Mouse (Mus musculus): ENCODE measurements around the gene Nphp3. TPM values are rescaled to one million over a fixed set of nuclear protein-coding genes. Genes with fewer than 3 reads are reported as not detected.

Nphp3 gene
- polyA plus RNA-seq, 1 experiment from 2014 or later: 5.0 TPM

GRCm38 (mm10) chr9:104029861-104030260 lies 27.5 kb downstream of the Nphp3 start:
- Histone ChIP-seq H3K9me3 (ENCODE audit: control insufficient read depth, low read length) (no peaks in the 10 kb centered on the region), H3K9ac (replicated peaks; ENCODE audit: low read depth, low read length) (no peak overlapping the region), H3K36me3 (ENCODE audit: control insufficient read depth, insufficient read depth, low read length) (no peaks in the 10 kb centered on the region; the same call in none of the 2 replicates), H3K27ac (ENCODE audit: low read depth, low read length) (no peak overlapping the region), H3K4me2 (ENCODE audit: low read depth, low read length) (no peak overlapping the region), H3K4me3 (ENCODE audit: low read depth, low read length) (no peak overlapping the region), H3K27me3 (ENCODE audit: control insufficient read depth, insufficient read depth, low read length) (no peaks in the 10 kb centered on the region), H3K4me1 (ENCODE audit: control insufficient read depth, insufficient read depth, low read length) (no peaks in the 10 kb centered on the region)
- WGBS: 89% methylated on average over 11 of the region's 11 CpGs
- no peak for ATAC-seq (ENCODE audit: low read depth)

- H3K27me3 ChIP-seq (ENCODE audit: control insufficient read depth, insufficient read depth, low read length): no peaks in the 10 kb centered on the region
- H3K27ac ChIP-seq (ENCODE audit: low read depth, low read length): no peak overlapping the region
- ATAC-seq (ENCODE audit: low read depth): no peak
- no peaks in the 10 kb centered on the region for H3K9me3 ChIP-seq (ENCODE audit: control insufficient read depth, low read length)
- WGBS: 82% methylated on average over 8 of the region's 8 CpGs
- H3K9ac ChIP-seq (replicated peaks; ENCODE audit: low read depth, low read length): no peak overlapping the region
- peaks cover 4% of the 10 kb centered on the region; the same call in 1 of the 2 replicates for H3K36me3 ChIP-seq (ENCODE audit: control insufficient read depth, insufficient read depth, low read length)
- H3K4me2 ChIP-seq (ENCODE audit: low read depth, low read length): no peak overlapping the region
- H3K4me1 ChIP-seq (ENCODE audit: control insufficient read depth, insufficient read depth, low read length): no peaks in the 10 kb centered on the region
- no peak overlapping the region for H3K4me3 ChIP-seq (ENCODE audit: low read depth, low read length)
Measured at GRCm38 (mm10) chr9:104034231-104034630, 31.9 kb downstream of the Nphp3 start.

- Histone ChIP-seq H3K27me3 (ENCODE audit: control insufficient read depth, insufficient read depth, low read length) (no peaks in the 10 kb centered on the region), H3K36me3 (ENCODE audit: control insufficient read depth, insufficient read depth, low read length) (peaks cover 4% of the 10 kb centered on the region; the same call in 1 of the 2 replicates), H3K4me2 (ENCODE audit: low read depth, low read length) (no peak overlapping the region), H3K4me3 (ENCODE audit: low read depth, low read length) (no peak overlapping the region), H3K9me3 (ENCODE audit: control insufficient read depth, low read length) (no peaks in the 10 kb centered on the region), H3K27ac (ENCODE audit: low read depth, low read length) (no peak overlapping the region), H3K4me1 (ENCODE audit: control insufficient read depth, insufficient read depth, low read length) (no peaks in the 10 kb centered on the region), H3K9ac (replicated peaks; ENCODE audit: low read depth, low read length) (no peak overlapping the region)
- WGBS: 66% methylated on average over 6 of the region's 6 CpGs
- ATAC-seq (ENCODE audit: low read depth): no peak
Measured at GRCm38 (mm10) chr9:104034718-104035117, 32.4 kb downstream of the Nphp3 start.

GRCm38 (mm10) chr9:104035261-104036015 lies 33.1 kb downstream of the Nphp3 start:
- Histone ChIP-seq H3K4me2 (ENCODE audit: low read depth, low read length) (no peak overlapping the region), H3K27ac (ENCODE audit: low read depth, low read length) (no peak overlapping the region), H3K4me1 (ENCODE audit: control insufficient read depth, insufficient read depth, low read length) (no peaks in the 10 kb centered on the region), H3K27me3 (ENCODE audit: control insufficient read depth, insufficient read depth, low read length) (no peaks in the 10 kb centered on the region), H3K36me3 (ENCODE audit: control insufficient read depth, insufficient read depth, low read length) (peaks cover 4% of the 10 kb centered on the region; the same call in 1 of the 2 replicates), H3K9ac (replicated peaks; ENCODE audit: low read depth, low read length) (no peak overlapping the region), H3K9me3 (ENCODE audit: control insufficient read depth, low read length) (no peaks in the 10 kb centered on the region), H3K4me3 (ENCODE audit: low read depth, low read length) (no peak overlapping the region)
- WGBS: 49% methylated on average over 24 of the region's 24 CpGs
- ATAC-seq (ENCODE audit: low read depth): 0 out of 2 replicates have a peak, but pooled peaks have one; percentile 21

GRCm38 (mm10) chr9:104038266-104038665 lies 35.9 kb downstream of the Nphp3 start:
- no peak overlapping the region for H3K4me3 ChIP-seq (ENCODE audit: low read depth, low read length)
- no peaks in the 10 kb centered on the region for H3K27me3 ChIP-seq (ENCODE audit: control insufficient read depth, insufficient read depth, low read length)
- H3K4me1 ChIP-seq (ENCODE audit: control insufficient read depth, insufficient read depth, low read length): no peaks in the 10 kb centered on the region
- no peak overlapping the region for H3K9ac ChIP-seq (replicated peaks; ENCODE audit: low read depth, low read length)
- no peak for ATAC-seq (ENCODE audit: low read depth)
- H3K4me2 ChIP-seq (ENCODE audit: low read depth, low read length): no peak overlapping the region
- H3K36me3 ChIP-seq (ENCODE audit: control insufficient read depth, insufficient read depth, low read length): peaks cover 7% of the 10 kb centered on the region; the same call in 1 of the 2 replicates
- no peaks in the 10 kb centered on the region for H3K9me3 ChIP-seq (ENCODE audit: control insufficient read depth, low read length)
- H3K27ac ChIP-seq (ENCODE audit: low read depth, low read length): no peak overlapping the region
- 88% methylated on average over 13 of the region's 13 CpGs for WGBS

GRCm38 (mm10) chr9:104039031-104039695 lies 36.8 kb downstream of the Nphp3 start:
- H3K4me1 ChIP-seq (ENCODE audit: control insufficient read depth, insufficient read depth, low read length): no peaks in the 10 kb centered on the region
- no peaks in the 10 kb centered on the region for H3K27me3 ChIP-seq (ENCODE audit: control insufficient read depth, insufficient read depth, low read length)
- no peaks in the 10 kb centered on the region for H3K9me3 ChIP-seq (ENCODE audit: control insufficient read depth, low read length)
- H3K27ac ChIP-seq (ENCODE audit: low read depth, low read length): no peak overlapping the region
- no peak overlapping the region for H3K9ac ChIP-seq (replicated peaks; ENCODE audit: low read depth, low read length)
- H3K4me3 ChIP-seq (ENCODE audit: low read depth, low read length): no peak overlapping the region
- H3K4me2 ChIP-seq (ENCODE audit: low read depth, low read length): no peak overlapping the region
- no peak for ATAC-seq (ENCODE audit: low read depth)
- WGBS: 89% methylated on average over 21 of the region's 21 CpGs
- H3K36me3 ChIP-seq (ENCODE audit: control insufficient read depth, insufficient read depth, low read length): peaks cover 7% of the 10 kb centered on the region; the same call in 1 of the 2 replicates

- no peak overlapping the region for H3K27ac ChIP-seq (ENCODE audit: low read depth, low read length)
- H3K27me3 ChIP-seq (ENCODE audit: control insufficient read depth, insufficient read depth, low read length): no peaks in the 10 kb centered on the region
- H3K36me3 ChIP-seq (ENCODE audit: control insufficient read depth, insufficient read depth, low read length): peaks cover 9% of the 10 kb centered on the region; the same call in 1 of the 2 replicates
- no peak for ATAC-seq (ENCODE audit: low read depth)
- no peaks in the 10 kb centered on the region for H3K9me3 ChIP-seq (ENCODE audit: control insufficient read depth, low read length)
- no peak overlapping the region for H3K4me3 ChIP-seq (ENCODE audit: low read depth, low read length)
- H3K4me1 ChIP-seq (ENCODE audit: control insufficient read depth, insufficient read depth, low read length): no peaks in the 10 kb centered on the region
- no peak overlapping the region for H3K4me2 ChIP-seq (ENCODE audit: low read depth, low read length)
- 86% methylated on average over 4 of the region's 4 CpGs for WGBS
- H3K9ac ChIP-seq (replicated peaks; ENCODE audit: low read depth, low read length): no peak overlapping the region
Measured at GRCm38 (mm10) chr9:104039742-104040141, 37.4 kb downstream of the Nphp3 start.

GRCm38 (mm10) chr9:104040362-104040761 lies 38.0 kb downstream of the Nphp3 start, which contains the start of gene Gm28305:
Gm28305 (plus strand) TSS chr9:104040662.
- H3K27ac ChIP-seq (ENCODE audit: low read depth, low read length): no peak within 1 kb of the TSS
- no peak within 1 kb of the TSS for H3K9ac ChIP-seq (replicated peaks; ENCODE audit: low read depth, low read length)
- no peak for ATAC-seq (ENCODE audit: low read depth)
- H3K4me1 ChIP-seq (ENCODE audit: control insufficient read depth, insufficient read depth, low read length): no peaks in the 10 kb centered on the region
- WGBS: 85% methylated on average over 2 of the region's 2 CpGs
- H3K36me3 ChIP-seq (ENCODE audit: control insufficient read depth, insufficient read depth, low read length): peaks cover 12% of the 10 kb centered on the region; the same call in 1 of the 2 replicates
- H3K4me2 ChIP-seq (ENCODE audit: low read depth, low read length): no peak within 1 kb of the TSS
- no peaks in the 10 kb centered on the region for H3K27me3 ChIP-seq (ENCODE audit: control insufficient read depth, insufficient read depth, low read length)
- no peak within 1 kb of the TSS for H3K4me3 ChIP-seq (ENCODE audit: low read depth, low read length)
- no peaks in the 10 kb centered on the region for H3K9me3 ChIP-seq (ENCODE audit: control insufficient read depth, low read length)

GRCm38 (mm10) chr9:104043676-104044075 lies 41.3 kb downstream of the Nphp3 start:
- H3K27ac ChIP-seq (ENCODE audit: low read depth, low read length): no peak overlapping the region
- no peak overlapping the region for H3K9ac ChIP-seq (replicated peaks; ENCODE audit: low read depth, low read length)
- H3K4me2 ChIP-seq (ENCODE audit: low read depth, low read length): no peak overlapping the region
- WGBS: 92% methylated on average over 4 of the region's 4 CpGs
- peaks cover 35% of the 10 kb centered on the region for H3K36me3 ChIP-seq (ENCODE audit: control insufficient read depth, insufficient read depth, low read length)
- H3K27me3 ChIP-seq (ENCODE audit: control insufficient read depth, insufficient read depth, low read length): no peaks in the 10 kb centered on the region
- H3K9me3 ChIP-seq (ENCODE audit: control insufficient read depth, low read length): no peaks in the 10 kb centered on the region
- no peak overlapping the region for H3K4me3 ChIP-seq (ENCODE audit: low read depth, low read length)
- H3K4me1 ChIP-seq (ENCODE audit: control insufficient read depth, insufficient read depth, low read length): no peaks in the 10 kb centered on the region
- ATAC-seq (ENCODE audit: low read depth): no peak

Data from neural tube, embryonic 14.5 days (tissue).